Mouse (Mus musculus): ENCODE data around the gene Stxbp4.

Stxbp4 gene

DNA sequence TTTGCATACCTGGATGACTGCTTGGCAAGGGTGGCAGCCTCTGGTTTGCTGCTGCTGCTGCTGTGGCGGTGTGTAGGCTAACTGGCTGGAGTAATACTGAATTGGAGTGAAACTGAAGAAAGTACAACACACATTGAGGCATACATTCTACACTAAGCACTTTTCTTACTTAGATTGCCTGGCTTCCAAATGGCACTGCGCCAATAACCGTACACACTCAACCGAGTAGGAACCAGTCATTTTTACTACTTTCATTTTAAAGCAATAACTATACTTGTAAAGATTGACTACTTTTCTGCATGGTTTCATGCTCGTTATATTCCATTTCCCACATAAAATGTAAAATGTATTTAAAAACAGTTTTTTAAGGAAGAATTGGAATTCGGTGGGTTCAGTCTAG lies 11.9 kb upstream of the Stxbp4 start:
- no peak for DNase-seq

GRCm38 (mm10) chr11:90638312-90638830 lies 487 bp upstream of the Stxbp4 start:
- DNase-seq = no peak

- DNase-seq = no peak
Measured at GRCm38 (mm10) chr11:90634661-90635060, 3.2 kb downstream of the Stxbp4 start.

DNA sequence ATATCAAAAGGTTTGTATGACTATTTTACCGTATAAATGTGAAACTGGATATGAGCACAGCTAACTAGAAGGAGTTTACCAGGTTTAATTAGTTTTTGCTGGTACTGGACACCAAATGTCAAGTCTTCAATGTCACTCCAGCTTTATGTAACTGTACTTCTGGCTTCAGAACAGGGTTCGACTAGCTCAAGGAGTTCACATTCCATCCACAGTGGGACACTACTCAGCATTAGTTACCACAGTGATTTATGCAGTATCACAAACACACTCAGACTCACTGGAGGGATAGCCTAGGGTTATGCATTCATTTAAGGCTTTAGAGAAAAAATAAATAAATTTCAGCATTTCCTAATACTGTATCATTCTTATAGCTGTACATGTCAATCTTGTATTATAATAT lies 5.4 kb downstream of the Stxbp4 start:
- DNase-seq = no peak

DNA sequence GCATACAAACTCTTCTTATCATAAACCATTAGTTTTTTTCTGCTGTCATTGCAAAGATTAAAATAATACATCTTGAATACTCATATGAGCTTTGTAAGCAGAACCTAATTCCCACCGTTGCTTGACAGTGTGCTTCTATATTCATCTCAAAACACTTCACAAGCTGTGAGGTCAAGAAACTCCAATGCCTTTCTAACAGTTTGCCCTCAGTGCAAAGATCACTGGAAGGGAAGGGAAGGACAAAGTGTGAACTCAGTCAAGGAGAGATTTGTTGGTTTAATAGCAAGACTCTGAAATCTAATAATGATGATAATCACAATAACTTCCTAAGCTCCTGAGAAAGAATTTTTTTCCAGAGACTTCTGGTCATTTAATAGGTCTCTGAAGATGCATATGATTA lies 10.1 kb downstream of the Stxbp4 start:
- DNase-seq = no peak

DNA sequence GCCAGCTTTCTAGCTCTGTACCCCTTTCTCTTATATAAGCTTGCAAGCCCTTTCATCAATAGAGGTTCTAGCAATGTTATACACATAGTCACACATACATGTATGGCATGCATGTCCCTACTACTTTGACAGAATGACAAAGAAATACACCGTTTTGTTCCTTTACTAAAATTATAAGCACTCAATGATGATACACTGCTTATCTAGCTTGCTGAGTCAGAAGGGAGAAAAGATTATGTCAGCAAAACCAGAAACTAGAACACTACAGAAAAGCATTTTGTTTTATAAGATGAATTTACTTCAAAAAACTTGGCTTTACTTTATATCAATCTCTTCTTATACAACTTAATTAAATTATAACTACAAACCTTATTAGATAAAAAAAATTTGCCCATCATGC lies 12.7 kb downstream of the Stxbp4 start:
- no peak for DNase-seq

- no peak for DNase-seq
Measured at GRCm38 (mm10) chr11:90623477-90623876, 14.4 kb downstream of the Stxbp4 start.

DNA sequence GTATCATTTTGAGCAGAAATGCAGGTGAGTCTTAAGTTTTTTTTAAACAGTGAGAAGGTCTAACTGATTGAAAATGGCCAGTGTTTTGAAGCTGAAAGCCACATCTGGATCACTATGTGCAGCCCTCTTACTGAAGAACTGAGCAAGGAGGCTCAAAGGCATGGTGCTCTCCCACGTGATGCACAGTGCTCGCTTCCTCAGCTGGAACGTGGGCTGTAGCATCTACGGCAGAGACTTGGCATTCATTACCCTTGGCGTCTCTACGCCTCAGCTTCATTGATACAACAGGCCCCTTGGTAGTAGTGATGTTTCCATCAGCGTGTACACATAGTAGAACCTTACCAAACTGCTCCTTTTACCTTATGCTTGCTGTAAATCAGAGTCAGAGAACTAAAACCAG lies 15.4 kb downstream of the Stxbp4 start:
- no peak for DNase-seq

DNA sequence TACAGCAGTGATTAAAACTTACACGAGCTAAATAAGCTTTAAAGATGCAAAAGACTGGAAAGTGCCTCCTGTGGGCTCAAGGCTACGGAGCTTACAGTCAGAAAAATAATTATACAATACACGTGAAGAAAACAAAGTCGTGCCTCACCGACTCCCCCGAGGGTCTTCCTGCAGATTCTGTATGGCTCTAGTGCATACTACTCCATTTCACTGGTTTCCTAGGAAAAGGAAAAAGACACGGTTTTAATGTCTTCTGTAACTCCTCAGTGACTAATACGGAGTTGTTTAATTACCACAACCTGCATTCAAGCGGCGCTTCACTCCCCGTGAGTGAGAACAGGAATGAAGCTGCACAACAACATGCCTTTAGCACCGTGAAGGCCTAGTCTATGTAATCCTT lies 15.8 kb downstream of the Stxbp4 start:
- no peak for DNase-seq

GRCm38 (mm10) chr11:90616431-90616830 lies 21.5 kb downstream of the Stxbp4 start:
- DNase-seq = no peak

GRCm38 (mm10) chr11:90614743-90615142 lies 23.1 kb downstream of the Stxbp4 start:
- DNase-seq = no peak

GRCm38 (mm10) chr11:90612118-90612517 lies 25.8 kb downstream of the Stxbp4 start:
- DNase-seq = no peak

DNA sequence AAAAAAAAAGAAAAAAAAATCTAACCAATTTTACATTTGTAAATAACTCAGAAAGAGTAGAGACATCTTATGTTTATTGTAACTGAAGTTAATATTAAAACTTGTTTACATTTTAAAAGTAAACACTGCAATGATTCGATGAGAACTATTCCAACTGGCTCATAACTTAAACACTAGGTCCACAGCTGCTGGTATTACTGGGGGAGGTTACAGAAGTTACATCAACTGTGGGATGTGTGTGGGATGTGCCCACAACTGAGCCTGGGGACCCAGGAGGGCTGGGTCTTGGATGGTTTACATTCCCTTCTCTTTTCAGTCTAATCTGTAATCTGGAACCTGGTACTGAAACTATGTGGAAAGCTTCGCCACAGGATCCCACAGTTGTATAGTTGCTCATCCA lies 34.8 kb downstream of the Stxbp4 start:
- DNase-seq = no peak

DNA sequence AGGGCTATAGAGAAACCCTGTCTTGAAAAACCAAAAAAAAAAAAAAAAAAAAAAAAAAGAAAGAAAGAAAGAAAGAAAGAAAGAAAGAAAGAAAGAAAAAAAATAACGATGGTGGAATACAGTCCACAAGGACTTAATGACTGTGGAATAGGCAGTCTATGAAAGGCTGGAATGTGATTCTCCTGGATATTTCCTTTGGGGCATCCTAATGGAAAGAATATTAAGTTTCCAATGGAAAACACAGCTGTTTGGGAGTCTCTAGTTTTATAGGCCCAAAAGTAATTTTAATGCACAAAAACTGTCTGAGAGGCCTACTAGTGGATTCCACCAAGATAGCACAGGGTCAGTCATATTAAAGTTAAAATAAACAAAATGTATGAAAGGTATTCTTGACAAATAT lies 42.1 kb downstream of the Stxbp4 start:
- no peak for DNase-seq

GRCm38 (mm10) chr11:90590996-90591395 lies 46.9 kb downstream of the Stxbp4 start:
- no peak for DNase-seq

- DNase-seq = no peak
Measured at GRCm38 (mm10) chr11:90586203-90586602, 51.7 kb downstream of the Stxbp4 start.

GRCm38 (mm10) chr11:90585754-90586153 lies 52.1 kb downstream of the Stxbp4 start:
- DNase-seq = no peak

- no peak for DNase-seq
Measured at GRCm38 (mm10) chr11:90577057-90577780, 60.7 kb downstream of the Stxbp4 start.

- DNase-seq = no peak
Measured at GRCm38 (mm10) chr11:90576282-90576972, 61.5 kb downstream of the Stxbp4 start.

DNA sequence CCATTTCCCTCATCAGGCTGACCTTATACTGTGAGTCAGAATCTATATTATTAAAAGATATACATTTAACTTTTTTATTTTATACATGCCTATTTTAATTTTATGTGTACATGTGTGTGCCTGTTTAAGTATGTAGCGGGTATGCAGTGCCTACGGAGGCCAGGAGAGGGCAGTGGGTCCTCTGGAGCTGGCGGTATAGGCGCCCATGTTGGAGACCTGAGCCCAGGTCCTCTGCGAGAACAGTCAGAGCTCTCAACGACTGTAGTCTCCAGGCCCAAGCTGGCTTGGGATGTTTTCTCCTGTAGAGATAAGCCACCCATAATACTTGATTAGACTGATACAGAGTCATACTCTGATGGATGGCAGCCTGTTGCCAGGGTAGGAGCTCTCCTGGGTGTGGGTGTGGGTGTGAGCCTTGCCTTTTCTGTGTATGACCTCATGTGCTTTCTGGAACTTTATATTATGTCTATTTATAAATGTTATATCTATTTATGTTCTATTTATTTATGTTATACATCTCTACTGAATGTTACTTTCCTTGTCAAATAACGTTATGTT lies 62.3 kb downstream of the Stxbp4 start:
- no peak for DNase-seq

DNA sequence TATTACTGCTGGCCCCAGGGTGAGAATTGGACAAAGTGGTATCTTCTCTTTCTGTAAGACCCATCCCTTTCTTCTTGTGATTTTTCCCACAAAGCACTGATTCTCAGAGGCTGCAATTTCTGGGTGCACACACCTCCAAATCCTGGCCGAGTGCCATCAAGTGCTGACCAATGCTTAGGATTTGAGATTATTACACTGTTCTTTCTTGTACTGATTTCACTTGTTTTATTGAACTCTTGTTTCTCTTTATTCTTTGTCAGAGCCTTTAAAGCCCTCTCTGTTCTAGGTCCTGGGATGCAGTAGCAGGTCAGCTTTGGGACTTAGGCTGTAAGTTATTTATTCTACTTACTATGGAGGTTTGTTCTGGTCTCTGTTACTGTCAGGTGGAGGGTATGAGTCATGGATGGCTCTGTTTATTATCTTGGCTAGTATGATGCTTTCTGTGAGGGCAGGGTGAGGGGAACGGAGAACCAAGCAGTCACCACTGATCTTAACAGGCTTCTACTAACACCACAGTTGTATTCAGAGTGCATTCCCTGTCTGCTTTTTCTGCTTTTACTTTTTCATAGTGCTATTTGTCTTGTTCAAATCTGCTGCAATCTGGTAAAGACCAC lies 67.1 kb downstream of the Stxbp4 start:
- no peak for DNase-seq

DNA sequence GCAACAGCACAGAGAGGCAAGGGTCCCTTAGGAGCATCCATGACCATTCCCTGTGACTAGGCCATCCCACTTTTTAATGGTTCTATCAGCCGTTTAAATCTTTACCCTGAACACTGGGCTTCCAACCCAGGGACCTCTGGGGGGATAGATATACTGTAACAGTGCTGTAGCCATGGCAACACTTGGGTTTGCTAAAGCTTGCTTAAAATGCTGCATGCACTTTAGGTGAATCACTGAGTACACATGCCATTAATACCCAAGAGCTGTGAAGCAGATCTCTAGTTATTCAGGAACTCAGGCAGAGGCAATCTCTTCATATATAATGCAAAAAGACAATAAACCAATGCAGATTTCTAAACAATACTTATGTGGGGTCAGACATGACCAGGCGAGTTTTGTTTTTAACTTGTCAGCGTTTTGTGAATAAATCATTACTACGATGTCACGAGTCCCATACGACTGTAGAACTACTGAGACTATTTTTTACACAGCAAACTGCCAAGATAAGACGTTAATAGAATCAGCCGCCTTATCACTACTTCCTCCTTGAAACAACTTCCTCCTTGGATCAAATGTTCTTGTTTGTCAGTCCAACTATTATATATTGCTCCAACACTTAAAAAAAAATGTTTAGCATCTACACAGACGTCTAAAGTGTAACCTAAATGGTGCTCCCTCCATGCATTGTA lies 79.4 kb downstream of the Stxbp4 start:
- DNase-seq = no peak

DNA sequence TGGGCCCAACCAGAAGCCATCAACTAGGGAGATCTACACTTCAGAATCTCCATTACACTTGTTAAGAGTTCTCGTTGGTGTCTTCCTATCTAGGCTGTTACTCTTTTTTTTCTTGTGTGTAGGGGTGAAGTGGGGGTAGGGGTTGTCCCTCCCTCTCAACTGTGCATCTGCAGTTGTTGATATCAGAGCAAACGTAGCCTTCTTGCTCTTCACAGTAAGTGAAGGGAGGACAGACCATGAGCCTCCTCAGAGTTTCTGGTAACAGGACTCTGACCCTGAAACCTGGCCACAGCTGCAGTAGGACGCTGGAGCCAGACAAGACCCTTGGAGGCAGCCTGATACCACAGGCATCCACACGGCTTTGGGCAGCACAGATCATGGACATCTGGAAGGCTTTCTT lies 81.4 kb downstream of the Stxbp4 start:
- no peak for DNase-seq

Measured in cerebellum, adult 9-11 months (tissue).